Mouse (Mus musculus) heart, embryonic 14.5 days (tissue): Measurements from ENCODE around the gene Plce1. TPM values are rescaled to one million over a fixed set of nuclear protein-coding genes. Genes with fewer than 3 reads are reported as not detected.
"Not testable (repeated sequence)": the region's sequence is repeated elsewhere in the genome, so short reads cannot be mapped to it uniquely, and the experiment has no call there.

Source experiments
- ATAC-seq: fragments of 200-750 bp; cut with Nextera tagmentation; 2 replicates; pipeline ENCODE4 v1.8.0; 2017; ENCODE audit warnings: low read depth, moderate TSS enrichment; ENCODE audit not compliant: insufficient number of reproducible peaks, insufficient read depth, low FRiP score
- H3K27ac ChIP-seq, 2 experiments: fragments of 200-500 bp in 1 of 2; fragments of 300-500 bp in 1 of 2; sonication (generic) in 1 of 2; replicated peaks in 1 of 2; 2 replicates each; pipeline ENCODE4 v1.5.1; 2012 to 2014; ENCODE audit warnings: low read depth in 2 of 2, low read length in 2 of 2, control low read depth in 1 of 2, mild to moderate bottlenecking in 1 of 2, mixed read lengths in 1 of 2; ENCODE audit not compliant: control insufficient read depth in 1 of 2, insufficient read depth in 1 of 2
- H3K27me3 ChIP-seq: fragments of 300-500 bp; sonication (generic); 2 replicates; pipeline ENCODE4 v1.6.1; 2014; ENCODE audit warnings: mild to moderate bottlenecking, low read length, control low read depth; ENCODE audit not compliant: control insufficient read depth, insufficient read depth
- H3K36me3 ChIP-seq: fragments of 300-500 bp; sonication (generic); 2 replicates; pipeline ENCODE4 v1.6.1; 2014; ENCODE audit warnings: mild to moderate bottlenecking, control low read depth, low read length, mixed read lengths; ENCODE audit not compliant: control insufficient read depth, insufficient read depth
- H3K4me1 ChIP-seq, 2 experiments: fragments of 200-500 bp in 1 of 2; fragments of 300-500 bp in 1 of 2; sonication (generic) in 1 of 2; 2 replicates each; pipeline ENCODE4 v1.6.1; 2012 to 2014; ENCODE audit warnings: low read length in 2 of 2, control low read depth in 1 of 2, mixed read lengths in 1 of 2; ENCODE audit not compliant: control insufficient read depth in 2 of 2, insufficient read depth in 2 of 2
- H3K4me2 ChIP-seq: fragments of 300-500 bp; sonication (generic); 2 replicates; pipeline ENCODE4 v1.6.1; 2014; ENCODE audit warnings: mild to moderate bottlenecking, low read length
- H3K4me3 ChIP-seq, 2 experiments: fragments of 200-500 bp in 1 of 2; fragments of 300-500 bp in 1 of 2; sonication (generic) in 1 of 2; 2 replicates each; pipeline ENCODE4 v1.5.1; 2012 to 2014; ENCODE audit warnings: low read length in 2 of 2, mild to moderate bottlenecking in 2 of 2, control low read depth in 1 of 2, low read depth in 1 of 2, moderate library complexity in 1 of 2; ENCODE audit not compliant: control insufficient read depth in 1 of 2, insufficient read depth in 1 of 2
- H3K9ac ChIP-seq: fragments of 300-500 bp; sonication (generic); 2 replicates; pipeline ENCODE4 v1.6.1; 2014; ENCODE audit warnings: mild to moderate bottlenecking, low read length
- H3K9me3 ChIP-seq: fragments of 300-500 bp; sonication (generic); 2 replicates; pipeline ENCODE4 v1.6.1; 2016; ENCODE audit warnings: low read length, control low read depth; ENCODE audit not compliant: control insufficient read depth
- WGBS: fragments of 180-500 bp; shearing (Covaris S2); extraction: QIAGEN DNeasy Blood & Tissue Kit; methylation state at CpG from one replicate; pipeline ENCODE4 v1.1.7; 2014; 5-methylcytosine and 5-hydroxymethylcytosine counted together
- polyA plus RNA-seq: library from polyadenylated mRNA; unstranded; fragments of >200 nt; fragmentation: Nextera tagmentation; extraction: Ambion mirVana; gene quantifications from 2 replicates; pipeline ENCODE4 v1.2.1, GENCODE M21; 2014

Gene Plce1
- polyA plus RNA-seq, 1 experiment from 2014 or later: 7.8 TPM

- Histone ChIP-seq H3K27ac (no peak overlapping the region), H3K4me3 (no peak overlapping the region), H3K4me2 (no peak overlapping the region), H3K9me3 (no peaks in the 10 kb centered on the region), H3K9ac (no peak overlapping the region), H3K36me3 (no peaks in the 10 kb centered on the region), H3K27me3 (no peaks in the 10 kb centered on the region), H3K4me1 (no peaks in the 10 kb centered on the region)
- WGBS: 86% methylated on average over 5 of the region's 5 CpGs
- no peak for ATAC-seq
These were observed 52.3 kb downstream of the Plce1 start for GRCm38 (mm10) chr19:38533230-38533629.

GRCm38 (mm10) chr19:38539338-38539737 is 58.4 kb downstream of the Plce1 start:
- no peak overlapping the region for H3K27ac ChIP-seq
- H3K36me3 ChIP-seq: no peaks in the 10 kb centered on the region
- H3K4me3 ChIP-seq: no peak overlapping the region
- H3K9ac ChIP-seq: no peak overlapping the region
- ATAC-seq: no peak
- no peak overlapping the region for H3K4me2 ChIP-seq
- no peaks in the 10 kb centered on the region for H3K4me1 ChIP-seq
- no peaks in the 10 kb centered on the region for H3K9me3 ChIP-seq
- no peaks in the 10 kb centered on the region for H3K27me3 ChIP-seq
- 71% methylated on average over 3 of the region's 3 CpGs for WGBS

GRCm38 (mm10) chr19:38540549-38540948 is 59.6 kb downstream of the Plce1 start:
- no peak overlapping the region for H3K27ac ChIP-seq
- H3K27me3 ChIP-seq: no peaks in the 10 kb centered on the region
- no peaks in the 10 kb centered on the region for H3K4me1 ChIP-seq
- no peak overlapping the region for H3K9ac ChIP-seq
- no peak for ATAC-seq
- H3K9me3 ChIP-seq: no peaks in the 10 kb centered on the region
- H3K36me3 ChIP-seq: no peaks in the 10 kb centered on the region
- H3K4me2 ChIP-seq: no peak overlapping the region
- no peak overlapping the region for H3K4me3 ChIP-seq
- 85% methylated on average over 3 of the region's 3 CpGs for WGBS

- Histone ChIP-seq H3K27ac (no peak overlapping the region), H3K36me3 (0 out of 2 replicates have a peak, but pooled peaks cover 4% of the 10 kb centered on the region), H3K9ac (no peak overlapping the region), H3K27me3 (no peaks in the 10 kb centered on the region), H3K4me2 (no peak overlapping the region), H3K9me3 (peaks cover 6% of the 10 kb centered on the region; the same call in 1 of the 2 replicates), H3K4me1 (no peaks in the 10 kb centered on the region), H3K4me3 (no peak overlapping the region)
- no peak for ATAC-seq
- WGBS: 86% methylated on average over 8 of the region's 8 CpGs
These were observed 68.7 kb downstream of the Plce1 start for GRCm38 (mm10) chr19:38549487-38550058.

- H3K4me2 ChIP-seq: no peak overlapping the region
- no peak overlapping the region for H3K9ac ChIP-seq
- no peak overlapping the region for H3K27ac ChIP-seq
- no peaks in the 10 kb centered on the region for H3K36me3 ChIP-seq
- H3K4me3 ChIP-seq: no peak overlapping the region
- H3K9me3 ChIP-seq: peaks cover 6% of the 10 kb centered on the region; the same call in 1 of the 2 replicates
- H3K4me1 ChIP-seq: peaks cover 0 to 6% of the 10 kb centered on the region in 2 experiments; a peak in 1 of 4 replicates
- WGBS: 83% methylated on average over 2 of the region's 2 CpGs
- ATAC-seq: no peak
- no peaks in the 10 kb centered on the region for H3K27me3 ChIP-seq
These were observed 72.6 kb downstream of the Plce1 start for GRCm38 (mm10) chr19:38553551-38553950.

- peaks cover 4% of the 10 kb centered on the region; the same call in 1 of the 2 replicates for H3K9me3 ChIP-seq
- WGBS: 75% methylated on average over 3 of the region's 3 CpGs
- H3K4me1 ChIP-seq: peaks cover 0 to 6% of the 10 kb centered on the region in 2 experiments; a peak in 1 of 4 replicates
- H3K4me2 ChIP-seq: no peak overlapping the region
- no peak overlapping the region for H3K4me3 ChIP-seq
- H3K9ac ChIP-seq: no peak overlapping the region
- ATAC-seq: no peak
- H3K27me3 ChIP-seq: no peaks in the 10 kb centered on the region
- no peaks in the 10 kb centered on the region for H3K36me3 ChIP-seq
- no peak overlapping the region for H3K27ac ChIP-seq
These were observed 74.5 kb downstream of the Plce1 start for GRCm38 (mm10) chr19:38555399-38555798.

GRCm38 (mm10) chr19:38558816-38559215 is 77.9 kb downstream of the Plce1 start:
- Histone ChIP-seq H3K4me3 (no peak overlapping the region), H3K27ac (no peak overlapping the region), H3K4me1 (peaks cover 0 to 6% of the 10 kb centered on the region in 2 experiments; a peak in 1 of 4 replicates), H3K27me3 (no peaks in the 10 kb centered on the region), H3K4me2 (no peak overlapping the region), H3K36me3 (no peaks in the 10 kb centered on the region), H3K9me3 (no peaks in the 10 kb centered on the region), H3K9ac (no peak overlapping the region)
- WGBS: 28% methylated on average over 1 of the region's 1 CpGs
- no peak for ATAC-seq

- 70% methylated on average over 1 of the region's 1 CpGs for WGBS
- H3K9me3 ChIP-seq, H3K4me2 ChIP-seq, H3K36me3 ChIP-seq, H3K4me1 ChIP-seq, H3K4me3 ChIP-seq, H3K9ac ChIP-seq, ATAC-seq, H3K27ac ChIP-seq, H3K27me3 ChIP-seq: not testable (repeated sequence)
These were observed 81.0 kb downstream of the Plce1 start for GRCm38 (mm10) chr19:38561887-38562286.
